Mouse (Mus musculus): Measurements from ENCODE around the gene Ppp1r11. TPM values are rescaled to one million over a fixed set of nuclear protein-coding genes. Genes with fewer than 3 reads are reported as not detected.
"Not testable (repeated sequence)": the region's sequence is repeated elsewhere in the genome, so short reads cannot be mapped to it uniquely, and the experiment has no call there.

Gene Ppp1r11
- polyA plus RNA-seq, 1 experiment from 2014 or later = 78.5 TPM

- not testable (repeated sequence) for H3K9ac ChIP-seq (ENCODE audit: low read depth, low read length); H3K4me2 ChIP-seq; H3K4me1 ChIP-seq (replicated peaks; ENCODE audit: control insufficient read depth, insufficient read depth, low read length); DNase-seq (ENCODE audit: low spot score); H3K27ac ChIP-seq (ENCODE audit: low read depth, low read length); ATAC-seq (replicated peaks; ENCODE audit: low FRiP score); H3K36me3 ChIP-seq (ENCODE audit: control insufficient read depth, insufficient read depth, low read length); H3K4me3 ChIP-seq (ENCODE audit: low read depth, low read length); H3K9me3 ChIP-seq (ENCODE audit: control insufficient read depth, low read length)
- WGBS = 89% methylated on average over 6 of the region's 6 CpGs
- peaks cover 27% of the 10 kb centered on the region for H3K27me3 ChIP-seq (replicated peaks; ENCODE audit: control insufficient read depth, insufficient read depth, low read length)
Observed at GRCm38 (mm10) chr17:36990630-36991029, 39.1 kb upstream of the Ppp1r11 start.

- Histone ChIP-seq H3K27ac (ENCODE audit: low read depth, low read length) (no peak within 1 kb of the TSS), H3K27me3 (replicated peaks; ENCODE audit: control insufficient read depth, insufficient read depth, low read length) (peaks cover 27% of the 10 kb centered on the region), H3K36me3 (ENCODE audit: control insufficient read depth, insufficient read depth, low read length) (no peaks in the 10 kb centered on the region), H3K4me3 (ENCODE audit: low read depth, low read length) (no peak within 1 kb of the TSS), H3K4me2 (0 out of 2 replicates have a peak within 1 kb of the TSS, but pooled peaks have one; percentile 12), H3K9me3 (ENCODE audit: control insufficient read depth, low read length) (no peaks in the 10 kb centered on the region), H3K9ac (ENCODE audit: low read depth, low read length) (no peak within 1 kb of the TSS), H3K4me1 (replicated peaks; ENCODE audit: control insufficient read depth, insufficient read depth, low read length) (no peaks in the 10 kb centered on the region)
- ATAC-seq (replicated peaks; ENCODE audit: low FRiP score) (no peak), DNase-seq (ENCODE audit: low spot score) (no peak)
- 30% methylated on average over 5 of the region's 5 CpGs for WGBS
Observed at GRCm38 (mm10) chr17:36989437-36989836, 37.9 kb upstream of the Ppp1r11 start, which contains the start of gene H2-M5. Gene H2-M5, minus strand, starts transcription at chr17:36989537.

- no peak overlapping the region for H3K4me3 ChIP-seq (ENCODE audit: low read depth, low read length)
- 0 out of 2 replicates have a peak overlapping the region, but pooled peaks have one; percentile 12 for H3K4me2 ChIP-seq
- ATAC-seq (replicated peaks; ENCODE audit: low FRiP score) = no peak
Observed at GRCm38 (mm10) chr17:36988475-36988874, 36.9 kb upstream of the Ppp1r11 start.

GRCm38 (mm10) chr17:36982253-36983155 is 31.0 kb upstream of the Ppp1r11 start:
- Histone ChIP-seq H3K27ac (ENCODE audit: low read depth, low read length) (no peak overlapping the region), H3K27me3 (replicated peaks; ENCODE audit: control insufficient read depth, insufficient read depth, low read length) (peaks cover 16% of the 10 kb centered on the region), H3K4me2 (no peak overlapping the region), H3K36me3 (ENCODE audit: control insufficient read depth, insufficient read depth, low read length) (no peaks in the 10 kb centered on the region), H3K4me3 (ENCODE audit: low read depth, low read length) (no peak overlapping the region), H3K9ac (ENCODE audit: low read depth, low read length) (no peak overlapping the region), H3K9me3 (ENCODE audit: control insufficient read depth, low read length) (no peaks in the 10 kb centered on the region), H3K4me1 (replicated peaks; ENCODE audit: control insufficient read depth, insufficient read depth, low read length) (no peaks in the 10 kb centered on the region)
- 31% methylated on average over 5 of the region's 5 CpGs for WGBS
- ATAC-seq (replicated peaks; ENCODE audit: low FRiP score) = no peak
- no peak for DNase-seq (ENCODE audit: low spot score)

More at GRCm38 (mm10) chr17:36988475-36988874, 36.9 kb upstream of the Ppp1r11 start:
- H3K36me3 ChIP-seq (ENCODE audit: control insufficient read depth, insufficient read depth, low read length) = no peaks in the 10 kb centered on the region
- no peak for DNase-seq (ENCODE audit: low spot score)
- no peak overlapping the region for H3K9ac ChIP-seq (ENCODE audit: low read depth, low read length)
- no peaks in the 10 kb centered on the region for H3K9me3 ChIP-seq (ENCODE audit: control insufficient read depth, low read length)
- H3K27ac ChIP-seq (ENCODE audit: low read depth, low read length) = no peak overlapping the region
- no peaks in the 10 kb centered on the region for H3K4me1 ChIP-seq (replicated peaks; ENCODE audit: control insufficient read depth, insufficient read depth, low read length)
- peaks cover 27% of the 10 kb centered on the region for H3K27me3 ChIP-seq (replicated peaks; ENCODE audit: control insufficient read depth, insufficient read depth, low read length)
- 7% methylated on average over 24 of the region's 24 CpGs for WGBS

- Histone ChIP-seq H3K27me3 (replicated peaks; ENCODE audit: control insufficient read depth, insufficient read depth, low read length) (peaks cover 11% of the 10 kb centered on the region; the same call in 1 of the 2 replicates), H3K27ac (ENCODE audit: low read depth, low read length) (no peak overlapping the region), H3K4me2 (peak overlapping the region; percentile 49), H3K36me3 (ENCODE audit: control insufficient read depth, insufficient read depth, low read length) (no peaks in the 10 kb centered on the region), H3K9me3 (ENCODE audit: control insufficient read depth, low read length) (no peaks in the 10 kb centered on the region), H3K9ac (ENCODE audit: low read depth, low read length) (no peak overlapping the region), H3K4me3 (ENCODE audit: low read depth, low read length) (no peak overlapping the region), H3K4me1 (replicated peaks; ENCODE audit: control insufficient read depth, insufficient read depth, low read length) (no peaks in the 10 kb centered on the region)
- WGBS = 6% methylated on average over 4 of the region's 4 CpGs
- DNase-seq (ENCODE audit: low spot score) = no peak
- ATAC-seq (replicated peaks; ENCODE audit: low FRiP score) = no peak
Observed at GRCm38 (mm10) chr17:36981845-36982244, 30.3 kb upstream of the Ppp1r11 start.

- DNase-seq (ENCODE audit: low spot score) = no peak
- H3K9ac ChIP-seq (ENCODE audit: low read depth, low read length) = no peak within 1 kb of the TSS
Observed at GRCm38 (mm10) chr17:36981221-36981813, 29.8 kb upstream of the Ppp1r11 start, which contains the start of gene 2410137M14Rik. Gene 2410137M14Rik, minus strand, starts transcription at chr17:36981237.

GRCm38 (mm10) chr17:36973271-36973787 is 21.8 kb upstream of the Ppp1r11 start:
- Histone ChIP-seq H3K27ac (ENCODE audit: low read depth, low read length) (no peak overlapping the region), H3K9ac (ENCODE audit: low read depth, low read length) (no peak overlapping the region), H3K4me1 (replicated peaks; ENCODE audit: control insufficient read depth, insufficient read depth, low read length) (no peaks in the 10 kb centered on the region), H3K36me3 (ENCODE audit: control insufficient read depth, insufficient read depth, low read length) (no peaks in the 10 kb centered on the region), H3K4me2 (no peak overlapping the region), H3K4me3 (ENCODE audit: low read depth, low read length) (no peak overlapping the region), H3K9me3 (ENCODE audit: control insufficient read depth, low read length) (no peaks in the 10 kb centered on the region), H3K27me3 (replicated peaks; ENCODE audit: control insufficient read depth, insufficient read depth, low read length) (no peaks in the 10 kb centered on the region; the same call in 1 of the 2 replicates)
- 71% methylated on average over 8 of the region's 8 CpGs for WGBS
- no peak for DNase-seq (ENCODE audit: low spot score)
- no peak for ATAC-seq (replicated peaks; ENCODE audit: low FRiP score)

More at GRCm38 (mm10) chr17:36981221-36981813, 29.8 kb upstream of the Ppp1r11 start, which contains the start of gene 2410137M14Rik:
- H3K9me3 ChIP-seq (ENCODE audit: control insufficient read depth, low read length) = no peaks in the 10 kb centered on the region
- no peak within 1 kb of the TSS for H3K4me3 ChIP-seq (ENCODE audit: low read depth, low read length)
- no peak for ATAC-seq (replicated peaks; ENCODE audit: low FRiP score)
- H3K27ac ChIP-seq (ENCODE audit: low read depth, low read length) = no peak within 1 kb of the TSS
- H3K4me1 ChIP-seq (replicated peaks; ENCODE audit: control insufficient read depth, insufficient read depth, low read length) = no peaks in the 10 kb centered on the region
- H3K27me3 ChIP-seq (replicated peaks; ENCODE audit: control insufficient read depth, insufficient read depth, low read length) = peaks cover 10% of the 10 kb centered on the region; the same call in 1 of the 2 replicates
- H3K36me3 ChIP-seq (ENCODE audit: control insufficient read depth, insufficient read depth, low read length) = no peaks in the 10 kb centered on the region
- peak within 1 kb of the TSS; percentile 49 for H3K4me2 ChIP-seq
- 8% methylated on average over 18 of the region's 18 CpGs for WGBS

- DNase-seq (ENCODE audit: low spot score) (no peak), ATAC-seq (replicated peaks; ENCODE audit: low FRiP score) (no peak)
- Histone ChIP-seq H3K4me2 (no peak overlapping the region), H3K36me3 (ENCODE audit: control insufficient read depth, insufficient read depth, low read length) (no peaks in the 10 kb centered on the region), H3K27ac (ENCODE audit: low read depth, low read length) (no peak overlapping the region), H3K9me3 (ENCODE audit: control insufficient read depth, low read length) (no peaks in the 10 kb centered on the region), H3K9ac (ENCODE audit: low read depth, low read length) (no peak overlapping the region), H3K4me1 (replicated peaks; ENCODE audit: control insufficient read depth, insufficient read depth, low read length) (no peaks in the 10 kb centered on the region), H3K27me3 (replicated peaks; ENCODE audit: control insufficient read depth, insufficient read depth, low read length) (no peaks in the 10 kb centered on the region; the same call in 1 of the 2 replicates), H3K4me3 (ENCODE audit: low read depth, low read length) (no peak overlapping the region)
- 58% methylated on average over 3 of the region's 3 CpGs for WGBS
Observed at GRCm38 (mm10) chr17:36972791-36973190, 21.2 kb upstream of the Ppp1r11 start.
